Mouse (Mus musculus) testis, postnatal 14 days (tissue): ENCODE results near the gene Dnah11.
"Not testable (repeated sequence)": the region's sequence is repeated elsewhere in the genome, so short reads cannot be mapped to it uniquely, and the experiment has no call there.

Experiments
- DNase-seq: peaks from one replicate; pipeline ENCODE4 v3.0.0; 2021; ENCODE audit warnings: low spot score

Gene Dnah11

GRCm38 (mm10) chr12:117973712-117974111, 225.1 kb downstream of the Dnah11 start:
- DNase-seq, result no peak

GRCm38 (mm10) chr12:117962698-117963097, 236.1 kb downstream of the Dnah11 start:
- DNase-seq, result no peak

GRCm38 (mm10) chr12:117959213-117959612, 239.6 kb downstream of the Dnah11 start:
- no peak for DNase-seq

- DNase-seq, result no peak
These were observed 251.8 kb downstream of the Dnah11 start for GRCm38 (mm10) chr12:117946823-117947704.

- no peak for DNase-seq
These were observed 256.9 kb downstream of the Dnah11 start for GRCm38 (mm10) chr12:117941947-117942346.

GRCm38 (mm10) chr12:117938214-117938613, 260.6 kb downstream of the Dnah11 start:
- no peak for DNase-seq

GRCm38 (mm10) chr12:117932026-117932425, 266.8 kb downstream of the Dnah11 start:
- no peak for DNase-seq

- no peak for DNase-seq
These were observed 269.1 kb downstream of the Dnah11 start for GRCm38 (mm10) chr12:117929768-117930167.

- DNase-seq, result no peak
These were observed 282.8 kb downstream of the Dnah11 start for GRCm38 (mm10) chr12:117915826-117916588.

GRCm38 (mm10) chr12:117914613-117915245, 284.1 kb downstream of the Dnah11 start:
- DNase-seq, result no peak

GRCm38 (mm10) chr12:117911396-117911795, 287.4 kb downstream of the Dnah11 start:
- no peak for DNase-seq

- not testable (repeated sequence) for DNase-seq
These were observed 293.5 kb downstream of the Dnah11 start for GRCm38 (mm10) chr12:117905232-117905840.

- no peak for DNase-seq
These were observed 295.2 kb downstream of the Dnah11 start for GRCm38 (mm10) chr12:117903671-117904070.

GRCm38 (mm10) chr12:117901352-117901751, 297.5 kb downstream of the Dnah11 start:
- DNase-seq, result not testable (repeated sequence)

- not testable (repeated sequence) for DNase-seq
These were observed 298.0 kb downstream of the Dnah11 start for GRCm38 (mm10) chr12:117900798-117901197.

GRCm38 (mm10) chr12:117887422-117887821, 311.4 kb downstream of the Dnah11 start:
- no peak for DNase-seq

GRCm38 (mm10) chr12:117884627-117885026, 314.2 kb downstream of the Dnah11 start:
- no peak for DNase-seq

GRCm38 (mm10) chr12:117878341-117878740, 320.5 kb downstream of the Dnah11 start:
- no peak for DNase-seq

- DNase-seq, result no peak
These were observed 326.6 kb downstream of the Dnah11 start for GRCm38 (mm10) chr12:117872265-117872664.

- no peak for DNase-seq
These were observed 330.9 kb downstream of the Dnah11 start for GRCm38 (mm10) chr12:117867708-117868564.

GRCm38 (mm10) chr12:117862655-117863054, 336.2 kb downstream of the Dnah11 start:
- no peak for DNase-seq
